Mouse (Mus musculus) layer of hippocampus, postnatal 14 days (tissue): ENCODE data around the gene Gm11111. TPM values are rescaled to one million over a fixed set of nuclear protein-coding genes. Genes with fewer than 3 reads are reported as not detected.

Experiments used
- DNase-seq, 2 experiments: peaks; one replicate each; pipeline ENCODE4 v3.0.0; 2021 to 2022; ENCODE audit warnings: low spot score in 2 of 2, mixed read lengths in 1 of 2
- total RNA-seq, 2 experiments: library from RNA; stranded (reverse); gene quantifications; 2 replicates each; pipeline ENCODE4 v1.2.3; 2021

Gene Gm11111
- total RNA-seq, 2 experiments from 2014 or later, result not detected

DNA sequence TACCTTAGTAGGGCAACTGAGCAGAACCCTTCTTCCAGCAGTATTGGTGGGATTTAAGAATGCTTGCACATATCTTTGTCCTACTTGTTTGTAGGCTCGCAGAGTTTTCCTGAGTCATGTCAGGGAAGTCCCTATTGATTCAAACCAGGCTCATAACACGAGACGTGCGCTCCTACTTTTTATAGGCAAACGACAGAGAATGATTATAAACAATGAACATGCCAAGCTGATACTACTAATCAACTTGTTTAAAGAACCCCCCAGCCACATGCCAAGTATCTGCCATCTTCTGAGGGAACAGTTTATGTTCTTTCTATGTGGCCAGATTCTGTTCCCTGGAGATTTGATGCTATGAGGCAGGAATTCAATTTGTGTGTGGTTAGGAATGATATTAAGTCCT, 28.3 kb downstream of the Gm11111 start:
- no peak for DNase-seq

DNA sequence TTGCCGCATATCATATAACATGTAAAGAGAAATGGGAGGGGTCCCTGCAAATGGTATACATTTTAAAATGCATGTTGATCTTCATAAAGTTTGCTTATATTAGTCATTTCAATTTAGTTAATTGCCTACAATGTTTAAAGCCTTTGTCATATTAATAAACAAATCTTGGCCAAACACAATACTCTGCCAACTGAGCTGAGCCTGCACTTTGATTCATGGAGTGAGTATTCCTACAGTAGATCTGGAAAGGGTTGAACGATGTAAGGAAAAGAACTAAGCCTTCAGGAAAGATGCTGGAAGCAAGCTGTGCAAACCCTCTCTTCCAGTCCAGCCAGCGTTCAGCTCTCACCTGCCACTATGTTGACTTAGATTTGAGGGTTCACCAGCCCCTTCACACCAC, 29.6 kb downstream of the Gm11111 start:
- no peak for DNase-seq

DNA sequence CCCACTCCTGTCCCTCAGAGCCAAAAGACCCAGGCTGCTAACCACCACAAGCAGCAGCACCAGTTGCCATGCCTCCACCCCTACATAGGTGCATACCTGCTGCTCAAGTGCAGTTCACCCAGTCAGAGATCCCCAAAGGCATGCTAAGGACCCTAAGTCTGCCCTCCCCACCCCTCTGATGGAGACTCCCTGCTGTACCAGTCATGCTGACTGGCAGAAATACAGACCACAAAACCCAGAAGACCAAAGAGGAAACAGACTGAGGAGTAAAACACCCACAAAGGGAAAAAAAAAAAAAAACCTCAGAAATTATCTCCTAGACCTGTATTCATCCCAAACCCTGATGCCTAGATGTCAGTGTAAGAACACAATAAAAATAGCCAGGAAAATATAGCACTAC, 33.4 kb downstream of the Gm11111 start:
- no peak for DNase-seq

Other genes with a start within 250 kb of the Gm11111 start
- 1 to 10 TPM in 1 of 2 experiments, under 1 TPM in 1; 0.48 to 1.7 TPM for gene Cfap299, start 223.4 kb upstream of the Gm11111 start, total RNA-seq